Mouse (Mus musculus): ENCODE measurements around the gene Plcd3. TPM values are rescaled to one million over a fixed set of nuclear protein-coding genes. Genes with fewer than 3 reads are reported as not detected.

The Plcd3 gene
- total RNA-seq, 2 experiments from 2014 or later: not detected

GRCm38 (mm10) chr11:103119609-103120008 is 18.2 kb upstream of the Plcd3 start:
- no peak for ATAC-seq (replicated peaks; ENCODE audit: low FRiP score, low TSS enrichment, poor library complexity, severe bottlenecking)

DNA sequence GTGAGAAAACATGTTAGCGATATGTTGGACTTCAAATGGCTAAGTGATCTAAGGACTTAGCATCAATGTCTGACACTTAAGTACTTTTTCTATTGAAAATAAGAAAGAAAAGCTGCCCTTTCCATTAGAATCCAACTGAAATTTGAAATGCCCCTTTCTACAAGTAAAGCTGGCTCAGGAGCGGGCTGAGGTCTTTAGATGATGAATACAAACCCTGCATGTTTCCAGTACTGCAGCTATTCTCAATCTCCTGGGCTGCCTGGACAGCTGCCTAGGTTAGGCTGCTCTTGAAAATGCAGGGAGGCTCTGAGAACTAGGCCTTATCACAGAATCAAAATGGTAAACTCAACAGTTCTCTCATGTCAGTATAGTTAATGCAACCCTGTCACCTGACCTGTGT is 17.4 kb upstream of the Plcd3 start:
- no peak for ATAC-seq (replicated peaks; ENCODE audit: low FRiP score, low TSS enrichment, poor library complexity, severe bottlenecking)

- no peak for ATAC-seq (replicated peaks; ENCODE audit: low FRiP score, low TSS enrichment, poor library complexity, severe bottlenecking)
These were observed 16.1 kb upstream of the Plcd3 start for GRCm38 (mm10) chr11:103117591-103118009.

- ATAC-seq (replicated peaks; ENCODE audit: low FRiP score, low TSS enrichment, poor library complexity, severe bottlenecking): peak; percentile 36
These were observed 15.6 kb upstream of the Plcd3 start for GRCm38 (mm10) chr11:103116959-103117590.

DNA sequence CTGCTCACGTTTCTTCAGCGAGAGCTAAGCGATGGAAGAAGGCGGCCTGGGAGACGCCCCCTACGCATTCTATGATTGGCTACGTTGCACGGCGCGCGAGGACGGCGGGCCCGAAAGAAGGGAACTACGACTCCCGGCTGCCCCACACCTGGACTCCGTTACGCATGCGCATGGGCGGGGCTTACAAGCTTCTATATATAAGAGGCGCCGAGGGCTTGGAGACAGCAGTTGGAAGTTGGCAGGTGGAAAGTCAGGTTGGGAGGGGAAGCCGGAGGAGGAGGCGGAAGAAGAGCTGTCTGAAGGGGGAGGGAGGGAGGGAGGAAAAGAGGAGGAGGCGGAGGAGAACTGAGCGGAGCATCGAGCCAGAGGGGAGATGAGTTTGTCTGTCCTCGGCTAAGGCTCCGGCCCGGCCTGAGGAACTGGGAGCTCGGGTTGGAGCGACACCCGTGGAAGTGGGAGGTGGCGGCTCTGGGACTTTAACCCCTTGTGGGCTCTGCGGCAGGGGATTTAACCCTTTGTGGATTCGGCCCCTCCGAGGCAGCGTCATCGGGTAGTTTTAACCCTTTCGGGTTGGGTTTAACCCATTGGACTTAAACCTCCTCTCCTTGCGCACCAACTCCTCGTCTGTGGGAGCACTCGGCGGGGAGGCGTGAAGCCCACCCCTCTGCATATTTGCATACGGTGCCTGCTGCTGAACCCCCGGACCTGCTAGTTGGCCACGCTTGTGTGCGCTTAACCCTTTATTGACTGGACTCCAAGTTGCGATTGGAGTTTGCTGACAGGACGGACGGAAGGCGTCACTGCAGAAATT is 14.8 kb upstream of the Plcd3 start, which contains the start of gene Hexim1:
Hexim1 (plus strand) TSS at position 224 of the 811 bp plus-strand sequence.
- peak; percentile 89 for ATAC-seq (replicated peaks; ENCODE audit: low FRiP score, low TSS enrichment, poor library complexity, severe bottlenecking)

GRCm38 (mm10) chr11:103115163-103116007 is 13.9 kb upstream of the Plcd3 start:
- ATAC-seq (replicated peaks; ENCODE audit: low FRiP score, low TSS enrichment, poor library complexity, severe bottlenecking): peak; percentile 55

- ATAC-seq (replicated peaks; ENCODE audit: low FRiP score, low TSS enrichment, poor library complexity, severe bottlenecking): no peak
These were observed 12.9 kb upstream of the Plcd3 start for GRCm38 (mm10) chr11:103114270-103114943.

- no peak for ATAC-seq (replicated peaks; ENCODE audit: low FRiP score, low TSS enrichment, poor library complexity, severe bottlenecking)
These were observed 12.3 kb upstream of the Plcd3 start for GRCm38 (mm10) chr11:103113771-103114170.

DNA sequence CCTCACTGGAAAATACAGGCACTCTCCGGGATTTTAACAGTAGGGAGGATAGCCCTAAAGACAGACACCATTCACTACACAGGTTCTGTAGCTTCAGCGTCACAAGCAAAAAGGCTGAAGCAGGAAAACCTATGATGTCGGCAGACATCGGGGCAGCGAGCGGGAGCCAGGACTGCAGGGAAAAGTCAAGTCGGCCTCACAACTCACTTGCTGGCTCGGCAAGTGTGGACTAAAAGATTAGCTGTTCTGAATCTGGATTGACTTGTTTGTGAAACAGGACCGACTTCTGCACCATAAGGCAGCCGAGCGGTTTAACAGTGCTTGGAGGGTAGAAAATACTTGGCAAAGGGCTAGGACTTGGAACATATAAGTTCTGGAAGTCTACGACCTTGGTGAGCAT is 11.5 kb upstream of the Plcd3 start:
- ATAC-seq (replicated peaks; ENCODE audit: low FRiP score, low TSS enrichment, poor library complexity, severe bottlenecking): no peak

GRCm38 (mm10) chr11:103112552-103112912 is 11.1 kb upstream of the Plcd3 start:
- no peak for ATAC-seq (replicated peaks; ENCODE audit: low FRiP score, low TSS enrichment, poor library complexity, severe bottlenecking)

- no peak for ATAC-seq (replicated peaks; ENCODE audit: low FRiP score, low TSS enrichment, poor library complexity, severe bottlenecking)
These were observed 10.6 kb upstream of the Plcd3 start for GRCm38 (mm10) chr11:103111881-103112551.

GRCm38 (mm10) chr11:103111301-103111700 is 9.8 kb upstream of the Plcd3 start:
- ATAC-seq (replicated peaks; ENCODE audit: low FRiP score, low TSS enrichment, poor library complexity, severe bottlenecking): no peak

DNA sequence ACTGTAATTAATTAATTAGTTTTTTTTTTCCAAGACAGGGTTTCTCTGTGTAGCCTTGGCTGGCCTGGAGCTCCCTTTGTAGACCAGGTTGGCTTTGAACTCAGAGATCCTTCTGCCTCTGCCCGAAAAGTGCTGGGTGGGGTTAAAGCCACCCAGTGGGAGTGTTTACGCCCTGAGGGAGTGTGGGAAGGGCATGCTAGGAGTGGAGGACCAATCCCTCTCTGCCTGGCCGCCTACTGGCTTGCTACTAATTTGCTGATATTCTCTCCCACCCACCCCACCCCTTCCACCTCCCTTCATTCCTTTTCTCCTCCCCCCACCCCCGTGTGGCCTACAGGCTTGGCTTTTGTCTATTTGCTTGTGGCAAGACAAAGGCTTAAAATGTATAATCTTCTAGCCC is 4.9 kb upstream of the Plcd3 start:
- no peak for ATAC-seq (replicated peaks; ENCODE audit: low FRiP score, low TSS enrichment, poor library complexity, severe bottlenecking)

- no peak for ATAC-seq (replicated peaks; ENCODE audit: low FRiP score, low TSS enrichment, poor library complexity, severe bottlenecking)
These were observed 4.4 kb upstream of the Plcd3 start for GRCm38 (mm10) chr11:103105810-103106209.

DNA sequence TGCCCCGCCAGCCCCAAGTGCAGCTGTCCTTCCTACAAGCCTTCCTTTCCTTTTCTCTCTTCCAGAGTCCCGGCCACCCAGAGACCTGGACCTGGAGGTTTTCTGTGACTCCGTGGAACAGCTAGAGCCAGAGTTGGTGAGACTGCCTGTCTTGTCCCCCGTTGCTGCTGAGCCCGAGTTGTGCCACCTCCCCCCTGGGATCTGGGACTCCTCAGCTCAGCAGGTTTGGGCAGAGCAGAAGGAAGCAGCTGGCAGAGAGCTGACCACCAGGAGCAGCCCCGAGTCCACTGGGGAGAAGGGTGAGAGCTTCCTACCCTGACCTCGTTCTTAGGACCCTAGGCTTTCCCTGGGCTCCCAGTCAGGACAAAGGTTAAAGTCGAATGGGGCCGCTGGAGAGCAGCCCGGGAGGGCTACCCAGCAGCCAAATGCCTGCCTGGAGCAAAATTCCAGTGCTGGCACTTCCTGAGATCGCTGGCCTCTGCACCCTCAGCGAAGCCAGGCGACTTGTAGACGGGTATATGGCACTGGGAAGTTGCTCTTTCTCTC is 3.8 kb upstream of the Plcd3 start:
- no peak for ATAC-seq (replicated peaks; ENCODE audit: low FRiP score, low TSS enrichment, poor library complexity, severe bottlenecking)

GRCm38 (mm10) chr11:103104469-103104868 is 3.0 kb upstream of the Plcd3 start:
- ATAC-seq (replicated peaks; ENCODE audit: low FRiP score, low TSS enrichment, poor library complexity, severe bottlenecking): peak; percentile 48

DNA sequence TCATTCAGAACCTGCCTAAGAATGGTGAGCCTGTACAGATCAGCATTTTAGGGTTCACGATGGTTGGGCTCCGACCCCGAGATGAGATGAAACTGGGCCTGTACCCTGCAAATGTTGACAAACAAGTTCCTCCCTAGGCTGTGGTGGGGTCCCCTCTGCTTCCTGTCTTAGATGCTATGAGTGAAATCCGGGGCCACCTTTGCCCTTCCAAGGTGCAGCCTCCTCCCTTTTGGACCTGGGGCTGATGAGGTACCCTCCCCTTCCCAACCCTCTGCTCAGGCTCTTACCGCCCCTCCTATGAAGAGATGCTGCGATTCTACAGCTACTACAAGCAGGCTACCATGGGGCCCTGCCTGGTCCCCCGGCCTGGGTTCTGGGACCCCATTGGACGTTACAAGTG is 2.2 kb upstream of the Plcd3 start:
- no peak for ATAC-seq (replicated peaks; ENCODE audit: low FRiP score, low TSS enrichment, poor library complexity, severe bottlenecking)

GRCm38 (mm10) chr11:103102725-103103349 is 1.4 kb upstream of the Plcd3 start:
- peak; percentile 88 for ATAC-seq (replicated peaks; ENCODE audit: low FRiP score, low TSS enrichment, poor library complexity, severe bottlenecking)
